Mouse (Mus musculus): ENCODE measurements around the gene Hyal1. TPM values are rescaled to one million over a fixed set of nuclear protein-coding genes. Genes with fewer than 3 reads are reported as not detected.

Gene Hyal1
- polyA plus RNA-seq, 1 experiment = 0.53 TPM

DNA sequence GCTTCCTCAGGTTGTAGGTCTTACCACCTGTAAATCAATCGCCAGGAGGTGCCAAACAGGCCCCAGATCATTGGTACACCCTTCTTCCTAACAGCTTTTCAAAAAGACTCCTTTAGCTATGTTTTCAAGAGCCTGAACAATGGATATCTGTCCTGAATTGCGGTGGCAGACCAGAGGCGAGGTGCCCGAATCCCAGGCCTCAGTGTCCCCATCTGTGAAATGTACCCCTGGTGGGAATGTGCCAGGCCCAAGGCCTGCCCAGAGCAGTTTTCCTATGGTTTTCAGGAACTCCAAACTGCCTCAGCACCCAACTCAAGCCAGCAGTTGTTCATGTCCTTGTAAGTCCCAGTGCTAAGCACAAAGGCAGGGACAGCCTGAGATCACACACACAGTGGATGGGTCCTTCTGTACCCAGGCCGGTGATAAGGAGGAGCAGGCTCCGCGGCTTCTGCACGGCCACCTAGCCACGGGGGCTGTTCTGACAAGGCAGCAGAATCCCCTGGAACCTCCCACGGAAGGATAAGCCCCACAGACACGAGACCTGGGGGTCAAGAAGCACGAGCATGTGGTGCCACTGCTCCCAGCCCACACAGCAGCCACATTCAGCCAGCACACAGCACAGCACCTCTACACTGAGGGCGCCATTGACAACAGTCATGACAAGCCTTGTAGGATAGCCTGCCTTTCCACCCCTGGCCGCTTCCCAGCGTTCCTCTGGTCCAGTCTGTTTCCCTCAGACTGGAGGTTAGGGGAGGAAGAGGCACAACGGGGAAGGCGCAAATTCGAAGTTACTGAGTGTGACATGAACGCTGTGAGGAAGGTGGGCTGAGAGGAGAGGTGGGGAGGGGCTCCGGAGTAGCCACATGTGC lies 50.9 kb downstream of the Hyal1 start:
- Histone ChIP-seq H3K36me3 (ENCODE audit: control insufficient read depth) (peaks cover 94% of the 10 kb centered on the region), H3K4me1 (ENCODE audit: control insufficient read depth) (peaks cover 77% of the 10 kb centered on the region), H3K27me3 (ENCODE audit: control insufficient read depth) (no peaks in the 10 kb centered on the region), H3K4me3 (replicated peaks) (no peak overlapping the region), H3K9me3 (ENCODE audit: control insufficient read depth, low read length) (no peaks in the 10 kb centered on the region)
- no peak for TF ChIP-seq GATA1 (IDR thresholded peaks at IDR 0.05; ENCODE audit: low read length)
- no peak for TF ChIP-seq TAL1 (IDR thresholded peaks at IDR 0.05; ENCODE audit: low read length)

DNA sequence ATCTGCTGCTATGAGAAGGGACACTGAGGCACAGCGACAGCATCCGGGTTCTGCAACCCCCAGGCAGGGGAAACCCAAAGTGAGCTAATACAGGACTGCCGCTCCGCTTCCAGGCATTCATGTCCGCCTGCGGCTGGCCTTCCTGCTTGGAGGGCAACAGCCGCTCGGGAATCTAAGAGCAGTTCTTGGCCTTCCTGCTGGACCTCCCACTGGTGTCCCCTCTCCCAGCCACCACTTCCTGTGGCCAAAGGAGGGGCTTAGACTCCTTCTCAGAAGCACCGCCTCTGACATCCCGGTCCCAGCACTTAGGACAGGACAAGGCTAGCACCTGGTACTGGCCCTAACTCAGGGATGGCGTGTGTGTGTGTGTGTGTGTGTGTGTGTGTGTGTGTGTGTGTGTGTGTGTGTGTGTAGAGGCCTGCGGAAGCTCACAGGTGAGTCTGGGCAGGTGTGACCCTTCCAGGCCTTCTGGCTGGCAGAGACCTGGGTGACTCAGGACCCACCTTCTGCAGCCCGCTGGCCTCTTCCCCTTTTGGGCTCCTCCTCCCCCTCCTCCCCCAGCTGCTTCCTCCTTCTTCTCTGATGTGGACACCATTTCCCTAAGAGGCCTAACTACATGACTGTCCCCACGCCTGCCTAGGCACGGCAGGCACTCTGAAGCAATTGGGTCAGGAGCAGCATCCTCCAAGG lies 52.1 kb downstream of the Hyal1 start:
- Histone ChIP-seq H3K9me3 (ENCODE audit: control insufficient read depth, low read length) (no peaks in the 10 kb centered on the region), H3K36me3 (ENCODE audit: control insufficient read depth) (peaks cover 85% of the 10 kb centered on the region), H3K4me3 (replicated peaks) (no peak overlapping the region), H3K4me1 (ENCODE audit: control insufficient read depth) (peaks cover 89% of the 10 kb centered on the region), H3K27me3 (ENCODE audit: control insufficient read depth) (no peaks in the 10 kb centered on the region)
- TF ChIP-seq TAL1 (IDR thresholded peaks at IDR 0.05; ENCODE audit: low read length) = no peak
- TF ChIP-seq GATA1 (IDR thresholded peaks at IDR 0.05; ENCODE audit: low read length) = no peak

DNA sequence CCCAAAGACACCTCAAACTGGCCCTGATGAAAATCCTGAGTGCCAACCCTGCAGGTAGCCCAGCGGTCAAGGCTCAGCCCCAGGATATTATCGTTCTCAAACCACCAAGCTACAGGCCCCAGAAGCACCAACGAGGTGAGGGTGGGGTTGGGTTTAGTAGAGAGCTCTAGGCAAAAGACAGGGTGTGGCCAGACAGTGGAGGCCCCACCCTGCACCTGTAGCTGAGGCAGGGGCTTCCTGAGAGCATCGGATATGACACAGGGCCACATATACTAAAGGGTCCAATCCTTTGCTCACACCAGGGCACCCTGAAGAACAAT lies 52.6 kb downstream of the Hyal1 start:
- Histone ChIP-seq H3K36me3 (ENCODE audit: control insufficient read depth) (peaks cover 80% of the 10 kb centered on the region), H3K4me3 (replicated peaks) (no peak overlapping the region), H3K27me3 (ENCODE audit: control insufficient read depth) (no peaks in the 10 kb centered on the region), H3K4me1 (ENCODE audit: control insufficient read depth) (peaks cover 93% of the 10 kb centered on the region), H3K9me3 (ENCODE audit: control insufficient read depth, low read length) (no peaks in the 10 kb centered on the region)
- no peak for TF ChIP-seq GATA1 (IDR thresholded peaks at IDR 0.05; ENCODE audit: low read length)
- TF ChIP-seq TAL1 (IDR thresholded peaks at IDR 0.05; ENCODE audit: low read length) = no peak

DNA sequence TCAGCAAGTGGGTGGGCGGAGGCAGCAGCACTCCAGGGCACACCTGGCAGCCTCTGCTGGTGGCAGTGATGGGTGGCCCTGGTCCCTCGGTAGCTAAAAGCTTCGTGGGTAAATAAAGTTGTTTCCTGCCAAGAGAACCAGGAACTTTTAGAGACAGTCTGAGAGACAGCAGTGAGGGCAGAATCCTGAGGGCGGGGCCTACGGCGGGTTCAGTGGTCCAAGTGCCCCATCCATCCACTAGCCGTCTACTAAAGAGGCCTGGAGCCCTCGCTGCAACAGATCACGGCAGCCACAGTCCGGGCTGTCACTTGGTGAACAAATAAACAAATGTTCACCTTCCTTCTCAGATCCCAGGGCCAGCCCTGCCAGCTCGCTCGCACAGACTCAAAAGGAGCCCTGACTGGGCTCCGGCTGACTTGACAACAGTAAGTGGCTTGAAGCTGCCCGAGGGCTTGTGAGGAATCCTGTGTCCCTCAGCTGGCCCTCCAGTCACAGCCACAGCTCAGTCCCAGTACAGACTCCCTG lies 53.2 kb downstream of the Hyal1 start:
- H3K27me3 ChIP-seq (ENCODE audit: control insufficient read depth) = no peaks in the 10 kb centered on the region
- no peak overlapping the region for H3K4me3 ChIP-seq (replicated peaks)
- H3K9me3 ChIP-seq (ENCODE audit: control insufficient read depth, low read length) = no peaks in the 10 kb centered on the region
- H3K36me3 ChIP-seq (ENCODE audit: control insufficient read depth) = peaks cover 74% of the 10 kb centered on the region
- TF ChIP-seq GATA1 (IDR thresholded peaks at IDR 0.05; ENCODE audit: low read length) = no peak
- TF ChIP-seq TAL1 (IDR thresholded peaks at IDR 0.05; ENCODE audit: low read length) = no peak
- peaks cover 93% of the 10 kb centered on the region for H3K4me1 ChIP-seq (ENCODE audit: control insufficient read depth)

DNA sequence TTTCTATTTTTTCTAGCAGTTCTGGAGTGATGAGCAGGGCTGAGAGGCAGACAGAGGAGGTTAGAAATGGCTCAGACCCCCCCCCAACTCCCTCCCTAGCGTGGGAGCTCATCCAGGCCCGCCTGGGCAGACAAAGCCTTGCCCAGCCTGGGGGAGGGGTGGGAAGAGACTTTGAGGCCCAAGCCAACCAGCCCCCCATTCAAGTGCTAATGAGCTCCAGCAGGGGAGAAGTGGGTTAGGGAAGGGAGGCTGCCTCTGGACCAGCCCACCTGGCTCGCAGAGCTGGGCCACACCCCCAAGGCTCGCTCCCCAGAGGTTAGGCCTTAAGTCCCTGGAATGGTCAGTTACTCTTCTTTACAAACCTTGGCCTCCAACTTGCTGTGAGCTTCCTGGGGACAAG lies 53.8 kb downstream of the Hyal1 start:
- Histone ChIP-seq H3K9me3 (ENCODE audit: control insufficient read depth, low read length) (no peaks in the 10 kb centered on the region), H3K36me3 (ENCODE audit: control insufficient read depth) (peaks cover 68% of the 10 kb centered on the region), H3K4me3 (replicated peaks) (no peak overlapping the region), H3K27me3 (ENCODE audit: control insufficient read depth) (no peaks in the 10 kb centered on the region), H3K4me1 (ENCODE audit: control insufficient read depth) (peaks cover 95% of the 10 kb centered on the region)
- TF ChIP-seq GATA1 (IDR thresholded peaks at IDR 0.05; ENCODE audit: low read length) (no peak), TAL1 (IDR thresholded peaks at IDR 0.05; ENCODE audit: low read length) (no peak)

Other genes with a start within 250 kb of the Hyal1 start
- 0.24 and 0.32 TPM in 2 replicates for gene Hemk1, start 238.6 kb upstream of the Hyal1 start, polyA plus RNA-seq (2012)
- not detected in 2 replicates for gene 6430571L13Rik, start 236.3 kb upstream of the Hyal1 start, polyA plus RNA-seq (2012)
- gene Cacna2d2, start 177.3 kb upstream of the Hyal1 start, polyA plus RNA-seq (2012) = not detected in 2 replicates
- gene Tmem115, start 43.0 kb upstream of the Hyal1 start, polyA plus RNA-seq (2012) = 0.88 and 0.99 TPM in 2 replicates
- gene Cyb561d2, start 34.7 kb upstream of the Hyal1 start, polyA plus RNA-seq (2012) = 0.06 and 0.29 TPM in 2 replicates
- 0.03 and 0.25 TPM in 2 replicates for gene Nprl2, start 34.7 kb upstream of the Hyal1 start, polyA plus RNA-seq (2012)
- 0.13 TPM in 1 of 2 replicates, not detected in the other for gene Zmynd10, start 29.6 kb upstream of the Hyal1 start, polyA plus RNA-seq (2012)
- gene Rassf1, start 25.4 kb upstream of the Hyal1 start, polyA plus RNA-seq (2012) = 1.9 and 2.0 TPM in 2 replicates
- gene Tusc2, start 13.7 kb upstream of the Hyal1 start, polyA plus RNA-seq (2012) = 3.7 and 5.3 TPM in 2 replicates
- 4.1 and 5.4 TPM in 2 replicates for gene Hyal2, start 9.0 kb upstream of the Hyal1 start, polyA plus RNA-seq (2012)
- gene Naa80, start 2.0 kb downstream of the Hyal1 start, polyA plus RNA-seq (2012) = 10.1 and 11.4 TPM in 2 replicates
- gene Hyal3, start 3.9 kb downstream of the Hyal1 start, polyA plus RNA-seq (2012) = 0.34 TPM in 1 of 2 replicates, not detected in the other
- gene Ifrd2, start 10.7 kb downstream of the Hyal1 start, polyA plus RNA-seq (2012) = 79.9 and 91.3 TPM in 2 replicates
- not detected in 2 replicates for gene Sema3b, start 32.3 kb downstream of the Hyal1 start, polyA plus RNA-seq (2012)
- gene Gnai2, start 58.4 kb downstream of the Hyal1 start, polyA plus RNA-seq (2012) = 75.1 and 87.2 TPM in 2 replicates
- gene Slc38a3, start 92.6 kb downstream of the Hyal1 start, polyA plus RNA-seq (2012) = 0.02 and 0.05 TPM in 2 replicates
- gene Gnat1, start 102.8 kb downstream of the Hyal1 start, polyA plus RNA-seq (2012) = not detected in 2 replicates
- gene Sema3f, start 133.5 kb downstream of the Hyal1 start, polyA plus RNA-seq (2012) = 0.08 TPM in 1 of 2 replicates, not detected in the other
- gene Rbm5, start 194.1 kb downstream of the Hyal1 start, polyA plus RNA-seq (2012) = 0.76 and 1.6 TPM in 2 replicates